25 mouse cellular contexts compared by ENCODE assay signal in the genomic region with DNA sequence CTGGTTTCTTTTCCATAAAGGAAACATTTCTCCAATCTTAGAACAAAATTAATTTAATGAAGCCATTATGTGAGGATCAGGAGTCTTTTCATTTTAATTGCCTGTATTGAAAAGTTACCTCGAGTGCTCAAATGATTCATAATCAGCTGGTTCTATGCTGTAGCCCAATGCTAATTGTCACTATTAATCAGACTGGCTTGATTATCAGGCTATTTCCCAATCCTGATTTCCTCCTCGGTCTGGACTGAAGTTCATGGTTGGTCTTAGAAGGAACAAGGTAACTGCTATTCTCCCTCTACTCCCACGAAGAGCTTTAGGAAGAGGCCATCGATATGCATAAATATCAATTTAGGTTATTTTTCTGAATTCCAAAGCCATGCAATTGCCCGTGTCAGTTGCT.
A peak's percentile ranks its signal among the peaks of the same experiment; 100 is the strongest.
DNase-seq lines count a peak whose midpoint lies in the region; ATAC-seq and TF ChIP-seq lines count a peak whose summit lies in the region.
"Had no signal": no experiment of that assay in that cellular context is flagged by ENCODE, and none has a peak within 500 bp of the region (broad histone marks: within the 10 kb centered on the region; RNA-seq: fewer than 3 reads in every experiment).

No protein-coding gene starts in this region.

- H3K4me1 ChIP-seq in heart, adult 2 months (ENCODE audit: control insufficient read depth, insufficient read depth, low read length): peaks cover 5% of the 10 kb centered on the region
- peaks cover 20% of the 10 kb centered on the region for H3K4me1 ChIP-seq in heart, embryonic 11.5 days (ENCODE audit: control insufficient read depth, insufficient read depth, low read length)
- H3K4me1 ChIP-seq in heart, embryonic 16.5 days (ENCODE audit: control insufficient read depth, insufficient read depth, low read length): peaks cover 29% of the 10 kb centered on the region
- 0 out of 2 replicates have a peak, but pooled peaks cover 6% of the 10 kb centered on the region for H3K4me1 ChIP-seq in intestine, embryonic 15.5 days (replicated peaks)
- no peaks in the 10 kb centered on the region for H3K4me1 ChIP-seq in stomach, postnatal 0 days (replicated peaks; ENCODE audit: control insufficient read depth, insufficient read depth)
- H3K4me1 ChIP-seq: hindbrain, embryonic 15.5 days; stomach, embryonic 15.5 days had no signal

- peak overlapping the region; percentile 38 for H3K27ac ChIP-seq in heart, adult 2 months
- no peak overlapping the region for H3K27ac ChIP-seq in heart, embryonic 11.5 days (ENCODE audit: low read depth, low read length)
- peak overlapping the region; percentile 25 for H3K27ac ChIP-seq in heart, embryonic 16.5 days (ENCODE audit: low read length)
- no peak overlapping the region for H3K27ac ChIP-seq in intestine, embryonic 15.5 days
- no peak overlapping the region for H3K27ac ChIP-seq in stomach, postnatal 0 days (replicated peaks)
- H3K27ac ChIP-seq: embryonic facial prominence, embryonic 10.5 days; embryonic facial prominence, embryonic 15.5 days; hindbrain, embryonic 15.5 days; limb, embryonic 10.5 days; limb, embryonic 15.5 days; liver, embryonic 14.5 days; macrophage; midbrain, embryonic 13.5 days; stomach, embryonic 15.5 days had no signal

- no peak for TF ChIP-seq POLR2A in heart, adult 2 months (IDR thresholded peaks at IDR 0.05; ENCODE audit: insufficient read depth, low read depth, low read length)

- TF ChIP-seq EP300 in heart, adult 2 months (IDR thresholded peaks at IDR 0.05; ENCODE audit: insufficient read depth, low read depth, low read length): no peak
- no peak for TF ChIP-seq EP300 in stomach, postnatal 0 days (optimal IDR thresholded peaks at IDR 0.05)

- no peak for ATAC-seq in heart, embryonic 11.5 days (replicated peaks; ENCODE audit: insufficient number of reproducible peaks, low FRiP score, low TSS enrichment)
- no peak for ATAC-seq in heart, embryonic 16.5 days (replicated peaks; ENCODE audit: extremely low read depth, insufficient read depth, low FRiP score)
- peak; percentile 67 for ATAC-seq in intestine, embryonic 15.5 days
- ATAC-seq in stomach, postnatal 0 days (ENCODE audit: low FRiP score, low TSS enrichment): peak; percentile 68
- ATAC-seq: activated CD4-positive, CD25-positive, alpha-beta regulatory T cell, adult 4 months; CD4-positive, CD25-positive, alpha-beta regulatory T cell, adult 4 months; midbrain, embryonic 13.5 days had no signal

- no peaks in the 10 kb centered on the region for H3K9me3 ChIP-seq in heart, embryonic 11.5 days (replicated peaks; ENCODE audit: control insufficient read depth, low read length)
- no peaks in the 10 kb centered on the region for H3K9me3 ChIP-seq in heart, embryonic 16.5 days (replicated peaks; ENCODE audit: control insufficient read depth, low read length)
- no peaks in the 10 kb centered on the region for H3K9me3 ChIP-seq in intestine, embryonic 15.5 days
- H3K9me3 ChIP-seq in stomach, postnatal 0 days (ENCODE audit: control insufficient read depth, low read length): no peaks in the 10 kb centered on the region
- H3K9me3 ChIP-seq: embryonic facial prominence, embryonic 10.5 days; embryonic facial prominence, embryonic 15.5 days; hindbrain, embryonic 15.5 days; limb, embryonic 10.5 days; limb, embryonic 15.5 days; midbrain, embryonic 13.5 days; stomach, embryonic 15.5 days had no signal

- 45% methylated on average over 5 of the region's 5 CpGs for WGBS in heart, adult 2 months
- 65% methylated on average over 5 of the region's 5 CpGs for WGBS in heart, embryonic 11.5 days (ENCODE audit: insufficient replicate concordance)
- 55% methylated on average over 5 of the region's 5 CpGs for WGBS in heart, embryonic 16.5 days
- 54% methylated on average over 5 of the region's 5 CpGs for WGBS in intestine, embryonic 15.5 days
- 65% methylated on average over 5 of the region's 5 CpGs for WGBS in stomach, postnatal 0 days

- DNase-seq in heart, adult 2 months: no peak
- DNase-seq in heart, postnatal 25 days (ENCODE audit: low spot score): no peak
- DNase-seq in stomach, postnatal 0 days (ENCODE audit: low spot score): no peak
- no peak for DNase-seq in spleen, adult 12 weeks (ENCODE audit: low spot score)
- DNase-seq: cerebellum, adult 8-10 months; gastrocnemius, postnatal 14 days; kidney, postnatal 14 days; layer of hippocampus, adult 9-11 months; lung, adult 2 months; lung, postnatal 10 days; thymus, postnatal 14 days had no signal

- intact Hi-C loops in heart, adult 2 months (cut with DNase I): no loop called here
- intact Hi-C loops in heart, postnatal 25 days (cut with DNase I): no loop called here

- H3K79me2 ChIP-seq in heart, adult 2 months (replicated peaks; ENCODE audit: control insufficient read depth, insufficient read depth, low read length): no peaks in the 10 kb centered on the region

- peaks cover 11% of the 10 kb centered on the region for H3K36me3 ChIP-seq in heart, adult 2 months (ENCODE audit: control insufficient read depth, insufficient read depth, low read length)
- no peaks in the 10 kb centered on the region for H3K36me3 ChIP-seq in heart, embryonic 11.5 days (ENCODE audit: control insufficient read depth, insufficient read depth, low read length)
- no peaks in the 10 kb centered on the region for H3K36me3 ChIP-seq in heart, embryonic 16.5 days (ENCODE audit: control insufficient read depth, insufficient read depth)
- no peaks in the 10 kb centered on the region for H3K36me3 ChIP-seq in intestine, embryonic 15.5 days
- H3K36me3 ChIP-seq in stomach, postnatal 0 days (ENCODE audit: control insufficient read depth, insufficient read depth, low read length): no peaks in the 10 kb centered on the region
- H3K36me3 ChIP-seq: embryonic facial prominence, embryonic 10.5 days; embryonic facial prominence, embryonic 15.5 days; hindbrain, embryonic 15.5 days; limb, embryonic 10.5 days; limb, embryonic 15.5 days; midbrain, embryonic 13.5 days; stomach, embryonic 15.5 days had no signal

- no peak for TF ChIP-seq CTCF in heart, adult 2 months (IDR thresholded peaks at IDR 0.05)
- no peak for TF ChIP-seq CTCF in stomach, postnatal 0 days (IDR thresholded peaks at IDR 0.05; ENCODE audit: low read depth)

- no peak overlapping the region for H3K4me3 ChIP-seq in heart, adult 2 months
- no peak overlapping the region for H3K4me3 ChIP-seq in heart, embryonic 11.5 days (ENCODE audit: low read depth, low read length)
- no peak overlapping the region for H3K4me3 ChIP-seq in heart, embryonic 16.5 days (ENCODE audit: low read length)
- H3K4me3 ChIP-seq in intestine, embryonic 15.5 days (replicated peaks): no peak overlapping the region
- H3K4me3 ChIP-seq in stomach, postnatal 0 days (ENCODE audit: low read depth, low read length): no peak overlapping the region
- H3K4me3 ChIP-seq: embryonic facial prominence, embryonic 10.5 days; embryonic facial prominence, embryonic 15.5 days; hindbrain, embryonic 15.5 days; limb, embryonic 10.5 days; limb, embryonic 15.5 days; midbrain, embryonic 13.5 days; stomach, embryonic 15.5 days had no signal

- H3K27me3 ChIP-seq in heart, adult 2 months (ENCODE audit: control insufficient read depth, insufficient read depth, low read length): no peaks in the 10 kb centered on the region
- H3K27me3 ChIP-seq in heart, embryonic 11.5 days (ENCODE audit: control insufficient read depth, insufficient read depth, low read length): no peaks in the 10 kb centered on the region
- H3K27me3 ChIP-seq in heart, embryonic 16.5 days (ENCODE audit: control insufficient read depth, insufficient read depth, low read length): no peaks in the 10 kb centered on the region
- H3K27me3 ChIP-seq in intestine, embryonic 15.5 days (replicated peaks): no peaks in the 10 kb centered on the region
- H3K27me3 ChIP-seq in stomach, postnatal 0 days (ENCODE audit: control insufficient read depth, insufficient read depth, low read length): no peaks in the 10 kb centered on the region
- H3K27me3 ChIP-seq: embryonic facial prominence, embryonic 15.5 days; hindbrain, embryonic 15.5 days; limb, embryonic 15.5 days; midbrain, embryonic 13.5 days; stomach, embryonic 15.5 days had no signal

- no peak overlapping the region for H3K4me2 ChIP-seq in heart, embryonic 11.5 days
- H3K4me2 ChIP-seq in heart, embryonic 16.5 days (ENCODE audit: low read depth, low read length): no peak overlapping the region
- H3K4me2 ChIP-seq in intestine, embryonic 15.5 days (replicated peaks): no peak overlapping the region
- no peak overlapping the region for H3K4me2 ChIP-seq in stomach, postnatal 0 days (replicated peaks; ENCODE audit: low read depth)
- H3K4me2 ChIP-seq: embryonic facial prominence, embryonic 15.5 days; hindbrain, embryonic 15.5 days; limb, embryonic 15.5 days; midbrain, embryonic 13.5 days; stomach, embryonic 15.5 days had no signal

- no peak overlapping the region for H3K9ac ChIP-seq in heart, adult 2 months (ENCODE audit: low read depth, low read length)
- no peak overlapping the region for H3K9ac ChIP-seq in heart, embryonic 11.5 days (ENCODE audit: low read depth, low read length)
- H3K9ac ChIP-seq in heart, embryonic 16.5 days (ENCODE audit: low read length): no peak overlapping the region
- no peak overlapping the region for H3K9ac ChIP-seq in intestine, embryonic 15.5 days
- no peak overlapping the region for H3K9ac ChIP-seq in stomach, postnatal 0 days (ENCODE audit: low read length)
- H3K9ac ChIP-seq: embryonic facial prominence, embryonic 15.5 days; hindbrain, embryonic 15.5 days; limb, embryonic 15.5 days; liver, embryonic 14.5 days; midbrain, embryonic 13.5 days; stomach, embryonic 15.5 days had no signal

Comparison
In these comparisons a context has a peak if more than half of its experiments do, and no peak if none do; other contexts are left out.
1. H3K27ac ChIP-seq: peak in heart, adult 2 months (single experiment) and heart, embryonic 16.5 days (single experiment); none in heart, embryonic 11.5 days (single experiment), intestine, embryonic 15.5 days (single experiment) and stomach, postnatal 0 days (single experiment).
2. ATAC-seq: peak in intestine, embryonic 15.5 days (single experiment) and stomach, postnatal 0 days (single experiment); none in heart, embryonic 11.5 days (single experiment) and heart, embryonic 16.5 days (single experiment).